Mouse (Mus musculus): ENCODE measurements around the gene Sertad3. TPM values are rescaled to one million over a fixed set of nuclear protein-coding genes. Genes with fewer than 3 reads are reported as not detected.

Gene Sertad3
- polyA plus RNA-seq, 1 experiment from 2014 or later = 29.4 TPM

DNA sequence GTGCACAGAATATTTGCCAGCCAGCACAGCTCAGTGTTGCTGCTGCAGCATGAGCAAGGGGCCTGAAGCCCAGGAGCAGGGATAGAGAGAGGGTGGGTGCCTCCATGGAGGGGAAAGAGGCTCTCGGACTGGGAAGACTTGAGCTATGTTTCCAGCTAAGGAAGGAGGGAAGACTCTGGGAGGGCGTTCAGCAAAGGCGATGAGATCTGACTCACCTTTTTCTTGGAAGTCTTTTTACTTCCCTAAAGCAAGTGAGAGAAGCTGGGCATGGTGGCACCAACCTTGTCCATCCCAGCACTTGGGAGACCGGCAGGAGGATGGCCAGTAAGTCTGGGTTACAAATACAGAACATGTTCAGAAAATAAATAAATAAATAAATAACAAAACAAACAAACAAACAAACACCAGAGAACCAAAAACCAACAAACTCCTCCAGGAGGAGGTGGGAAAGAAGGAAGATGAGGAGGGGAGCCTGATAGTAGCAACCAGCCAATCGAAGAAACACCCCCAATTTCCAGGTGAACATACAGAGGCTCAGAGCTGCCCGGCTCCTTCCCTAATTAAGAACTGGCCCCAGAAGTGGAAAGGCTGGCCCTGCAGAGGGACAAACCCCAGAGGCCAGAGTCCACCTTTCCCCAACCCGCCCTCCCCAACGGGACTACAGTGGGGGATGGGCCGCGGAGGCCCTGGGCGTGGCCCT lies 7.5 kb downstream of the Sertad3 start:
- no peak for ATAC-seq (ENCODE audit: insufficient number of reproducible peaks, insufficient read depth, low FRiP score, low TSS enrichment, low read depth)
- peak overlapping the region; percentile 37 for H3K4me3 ChIP-seq (replicated peaks)
- no peaks in the 10 kb centered on the region for H3K9me3 ChIP-seq
- H3K4me1 ChIP-seq (replicated peaks) = peaks cover 27% of the 10 kb centered on the region
- WGBS = 15% methylated on average over 11 of the region's 11 CpGs
- peak overlapping the region; percentile 62 for H3K4me2 ChIP-seq
- peaks cover 26% of the 10 kb centered on the region for H3K36me3 ChIP-seq
- peak overlapping the region; percentile 46 for H3K9ac ChIP-seq (replicated peaks)
- peak overlapping the region; percentile 87 for H3K27ac ChIP-seq
- H3K27me3 ChIP-seq = no peaks in the 10 kb centered on the region

DNA sequence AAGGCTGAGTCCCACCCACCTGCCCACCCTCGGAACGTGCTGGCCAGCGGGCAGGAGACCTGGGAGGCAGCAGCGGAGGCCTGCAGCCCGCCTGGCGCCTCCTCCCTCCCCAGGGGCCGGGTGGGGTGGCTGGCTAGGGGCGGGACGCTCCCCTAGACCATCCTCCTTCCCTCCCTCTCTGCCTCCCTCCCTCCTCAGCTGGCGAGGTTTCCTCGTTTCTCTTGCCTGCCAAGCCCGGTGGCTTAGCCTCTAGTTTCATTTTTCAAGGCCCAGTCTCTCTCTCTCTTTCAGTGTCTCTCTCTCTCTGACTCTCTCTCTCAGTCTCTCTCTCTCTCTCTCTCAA lies 8.0 kb downstream of the Sertad3 start:
- H3K4me2 ChIP-seq = peak overlapping the region; percentile 62
- H3K27ac ChIP-seq = peak overlapping the region; percentile 87
- H3K9me3 ChIP-seq = no peaks in the 10 kb centered on the region
- H3K9ac ChIP-seq (replicated peaks) = peak overlapping the region; percentile 46
- WGBS = 0% methylated on average over 10 of the region's 12 CpGs
- H3K4me3 ChIP-seq (replicated peaks) = peak overlapping the region; percentile 37
- H3K4me1 ChIP-seq (replicated peaks) = peaks cover 27% of the 10 kb centered on the region
- H3K36me3 ChIP-seq = peaks cover 21% of the 10 kb centered on the region
- no peaks in the 10 kb centered on the region for H3K27me3 ChIP-seq
- peak; percentile 86 for ATAC-seq (ENCODE audit: insufficient number of reproducible peaks, insufficient read depth, low FRiP score, low TSS enrichment, low read depth)

DNA sequence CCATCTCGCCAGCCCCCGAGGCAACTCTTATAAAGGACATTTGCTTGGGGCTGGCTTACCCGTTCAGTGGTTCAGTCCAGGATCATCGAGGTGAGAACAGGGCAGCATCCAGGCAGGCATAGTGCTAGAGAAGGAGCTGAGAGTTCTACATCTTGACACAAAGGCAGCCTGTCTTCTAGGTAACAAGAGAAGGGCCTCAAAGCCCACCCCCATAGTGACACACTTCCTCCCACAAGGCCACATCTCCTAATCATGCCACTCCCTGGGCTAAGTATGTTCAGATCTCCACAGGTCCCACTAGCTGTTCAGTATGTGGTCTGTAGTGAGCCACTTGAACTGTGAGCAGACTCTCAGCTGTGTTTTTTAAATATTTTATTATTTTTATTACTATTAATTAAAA lies 10.3 kb downstream of the Sertad3 start:
- WGBS = 88% methylated on average over 4 of the region's 4 CpGs
- no peak overlapping the region for H3K4me2 ChIP-seq
- no peaks in the 10 kb centered on the region for H3K36me3 ChIP-seq
- H3K27ac ChIP-seq = no peak overlapping the region
- no peaks in the 10 kb centered on the region for H3K9me3 ChIP-seq
- no peak overlapping the region for H3K9ac ChIP-seq (replicated peaks)
- peaks cover 37% of the 10 kb centered on the region for H3K4me1 ChIP-seq (replicated peaks)
- H3K27me3 ChIP-seq = no peaks in the 10 kb centered on the region
- H3K4me3 ChIP-seq (replicated peaks) = no peak overlapping the region
- no peak for ATAC-seq (ENCODE audit: insufficient number of reproducible peaks, insufficient read depth, low FRiP score, low TSS enrichment, low read depth)

DNA sequence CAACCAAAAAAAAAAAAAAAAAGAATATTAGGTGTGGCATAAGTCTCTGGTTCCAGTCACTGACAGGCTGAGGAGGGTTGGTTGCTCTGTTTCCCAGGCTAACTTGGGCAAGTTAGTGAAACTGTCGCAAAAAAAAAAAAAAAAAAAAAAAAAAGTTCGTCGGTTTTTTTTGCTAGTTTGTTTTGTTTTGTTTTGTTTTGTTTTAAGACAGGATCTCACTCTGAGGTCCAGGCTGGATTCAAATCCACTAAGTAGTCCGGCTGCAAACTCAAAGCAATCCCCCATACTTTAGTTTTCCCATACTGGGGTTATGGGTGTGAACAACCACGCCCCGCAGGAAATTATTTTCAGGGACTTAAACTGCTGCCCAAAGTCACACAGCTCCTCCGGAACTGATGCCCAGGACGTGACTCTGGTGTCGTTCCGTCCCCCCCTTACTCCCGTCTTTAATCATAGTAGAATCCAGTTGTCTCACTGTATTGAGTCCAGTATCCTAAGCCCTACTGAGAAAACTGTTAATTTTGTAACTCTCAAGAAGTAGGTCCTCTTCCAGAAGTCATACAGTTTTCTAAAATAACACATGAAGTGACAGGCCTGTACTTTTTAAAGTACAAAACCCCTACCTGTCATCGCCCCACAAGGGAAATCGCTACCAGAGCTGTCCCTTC lies 12.7 kb downstream of the Sertad3 start:
- Histone ChIP-seq H3K36me3 (peaks cover 10% of the 10 kb centered on the region), H3K4me1 (replicated peaks) (peaks cover 53% of the 10 kb centered on the region), H3K27me3 (no peaks in the 10 kb centered on the region), H3K4me2 (peak overlapping the region; percentile 74), H3K27ac (peak overlapping the region; percentile 98), H3K9ac (replicated peaks) (peak overlapping the region; percentile 44; the same call in 1 of the 2 replicates), H3K4me3 (replicated peaks) (peak overlapping the region; percentile 76), H3K9me3 (no peaks in the 10 kb centered on the region)
- ATAC-seq (ENCODE audit: insufficient number of reproducible peaks, insufficient read depth, low FRiP score, low TSS enrichment, low read depth) = peak; percentile 0; the same call in 1 of the 2 replicates
- 5% methylated on average over 13 of the region's 13 CpGs for WGBS

DNA sequence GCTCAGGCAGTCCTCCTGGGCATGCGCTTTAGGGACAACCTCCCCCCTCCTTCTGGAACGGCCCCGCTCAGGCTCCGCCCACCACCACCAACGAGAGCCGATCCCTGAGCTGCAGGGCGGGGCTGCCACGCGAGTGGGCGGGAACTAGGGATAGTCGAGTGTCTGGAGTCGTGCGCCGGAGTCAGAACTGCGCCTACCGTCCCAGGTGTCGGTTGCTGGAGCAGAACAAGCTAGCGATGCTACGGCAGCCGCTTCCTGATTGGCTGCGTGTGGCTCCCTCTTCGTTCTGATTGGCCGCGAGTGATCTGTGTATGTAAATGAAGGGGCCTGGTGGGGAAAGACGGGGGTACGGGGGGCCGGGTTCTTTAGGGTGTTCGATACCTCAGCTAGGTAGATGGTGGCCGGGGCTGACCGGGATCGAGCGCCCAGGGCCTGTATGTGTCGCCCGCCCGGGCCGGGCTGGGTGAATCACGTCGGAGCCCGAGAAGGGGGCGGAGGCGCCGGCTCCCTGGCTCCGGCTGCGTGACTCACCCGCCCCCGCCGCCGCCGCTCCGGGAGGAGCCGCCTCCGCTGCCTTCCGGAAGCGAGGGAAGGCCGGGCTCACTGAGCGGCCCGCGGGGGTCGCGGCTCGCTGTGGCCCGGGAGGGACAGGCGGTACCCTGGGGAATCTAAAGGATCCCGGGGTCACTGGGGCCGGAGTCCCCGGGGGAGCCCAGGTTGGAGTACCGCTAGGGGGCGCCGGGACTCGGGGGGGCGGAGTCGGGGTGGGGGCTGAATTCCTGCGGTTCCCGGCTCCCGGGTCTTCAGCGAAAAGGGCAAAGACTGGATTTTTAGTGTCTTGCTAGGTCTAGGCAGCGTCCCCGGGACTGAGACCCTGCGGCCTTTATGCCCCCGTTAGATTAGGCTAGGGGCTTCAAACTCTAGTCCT lies 13.5 kb downstream of the Sertad3 start, which contains the start of gene Sertad1:
Sertad1 (plus strand) TSS at position 141 of the 928 bp plus-strand sequence.
- ATAC-seq (ENCODE audit: insufficient number of reproducible peaks, insufficient read depth, low FRiP score, low TSS enrichment, low read depth) = peak; percentile 95
- under 1% methylated on average over 77 of the region's 80 CpGs for WGBS
- H3K36me3 ChIP-seq = peaks cover 10% of the 10 kb centered on the region
- H3K4me1 ChIP-seq (replicated peaks) = peaks cover 51% of the 10 kb centered on the region
- H3K9ac ChIP-seq (replicated peaks) = peak within 1 kb of the TSS; percentile 90
- peak within 1 kb of the TSS; percentile 76 for H3K4me3 ChIP-seq (replicated peaks)
- H3K27me3 ChIP-seq = no peaks in the 10 kb centered on the region
- peak within 1 kb of the TSS; percentile 74 for H3K4me2 ChIP-seq
- peak within 1 kb of the TSS; percentile 98 for H3K27ac ChIP-seq
- H3K9me3 ChIP-seq = no peaks in the 10 kb centered on the region

DNA sequence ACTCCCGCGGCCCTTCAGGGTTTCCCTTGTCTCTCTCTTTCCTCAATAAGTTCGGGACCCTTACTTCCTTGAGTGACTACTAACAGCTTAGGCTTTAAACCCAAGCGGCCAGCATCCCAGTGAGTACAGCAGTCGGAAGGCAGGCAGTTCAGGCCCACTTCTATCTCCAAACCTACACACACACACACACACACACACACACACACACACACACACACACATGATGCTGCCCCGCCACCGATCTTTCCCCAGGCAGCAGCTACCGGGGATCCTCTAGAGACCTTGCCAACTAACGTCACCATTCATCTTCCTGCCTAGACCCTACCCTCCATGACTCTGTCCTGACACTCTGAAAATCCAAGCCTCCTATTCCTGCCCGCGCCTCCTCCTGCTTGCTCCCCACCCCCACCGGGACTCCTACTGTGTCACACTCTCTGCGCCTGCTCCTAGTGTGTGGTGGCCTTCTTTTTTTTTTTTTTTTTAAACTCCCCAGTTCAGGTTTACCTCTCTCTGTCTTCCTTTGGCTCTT lies 14.2 kb downstream of the Sertad3 start:
- no peak; the same call in 1 of the 2 replicates for ATAC-seq (ENCODE audit: insufficient number of reproducible peaks, insufficient read depth, low FRiP score, low TSS enrichment, low read depth)
- H3K27ac ChIP-seq = peak overlapping the region; percentile 98

DNA sequence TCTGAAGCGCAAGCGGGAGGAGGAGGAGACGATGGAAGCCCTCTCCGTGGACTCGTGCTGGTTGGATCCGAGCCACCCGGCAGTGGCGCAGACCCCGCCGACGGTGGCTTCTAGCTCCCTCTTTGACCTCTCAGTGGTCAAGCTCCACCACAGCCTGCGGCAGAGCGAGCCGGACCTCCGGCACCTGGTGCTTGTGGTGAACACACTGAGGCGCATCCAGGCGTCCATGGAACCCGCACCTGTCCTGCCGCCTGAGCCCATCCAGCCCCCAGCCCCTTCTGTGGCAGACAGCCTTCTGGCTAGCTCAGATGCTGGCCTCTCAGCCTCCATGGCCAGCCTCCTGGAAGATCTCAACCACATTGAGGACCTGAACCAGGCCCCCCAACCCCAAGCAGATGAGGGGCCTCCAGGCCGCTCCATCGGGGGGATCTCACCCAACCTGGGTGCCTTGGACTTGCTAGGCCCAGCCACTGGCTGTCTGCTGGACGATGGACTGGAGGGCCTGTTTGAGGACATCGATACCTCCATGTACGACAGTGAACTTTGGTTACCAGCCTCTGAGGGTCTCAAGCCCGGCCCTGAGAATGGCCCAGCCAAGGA lies 15.8 kb downstream of the Sertad3 start:
- Histone ChIP-seq H3K27me3 (no peaks in the 10 kb centered on the region), H3K9me3 (no peaks in the 10 kb centered on the region), H3K4me3 (replicated peaks) (no peak overlapping the region), H3K27ac (0 out of 2 replicates have a peak overlapping the region, but pooled peaks have one; percentile 88), H3K9ac (replicated peaks) (no peak overlapping the region), H3K4me2 (no peak overlapping the region), H3K4me1 (replicated peaks) (peaks cover 46% of the 10 kb centered on the region), H3K36me3 (peaks cover 10% of the 10 kb centered on the region)
- WGBS = 93% methylated on average over 24 of the region's 25 CpGs
- ATAC-seq (ENCODE audit: insufficient number of reproducible peaks, insufficient read depth, low FRiP score, low TSS enrichment, low read depth) = no peak

More for the DNA sequence above, 14.2 kb downstream of the Sertad3 start:
- H3K9me3 ChIP-seq = no peaks in the 10 kb centered on the region
- peaks cover 10% of the 10 kb centered on the region for H3K36me3 ChIP-seq
- peaks cover 46% of the 10 kb centered on the region for H3K4me1 ChIP-seq (replicated peaks)
- no peaks in the 10 kb centered on the region for H3K27me3 ChIP-seq
- H3K4me2 ChIP-seq = peak overlapping the region; percentile 74
- peak overlapping the region; percentile 90 for H3K9ac ChIP-seq (replicated peaks)
- 2% methylated on average over 13 of the region's 13 CpGs for WGBS
- peak overlapping the region; percentile 76 for H3K4me3 ChIP-seq (replicated peaks)

DNA sequence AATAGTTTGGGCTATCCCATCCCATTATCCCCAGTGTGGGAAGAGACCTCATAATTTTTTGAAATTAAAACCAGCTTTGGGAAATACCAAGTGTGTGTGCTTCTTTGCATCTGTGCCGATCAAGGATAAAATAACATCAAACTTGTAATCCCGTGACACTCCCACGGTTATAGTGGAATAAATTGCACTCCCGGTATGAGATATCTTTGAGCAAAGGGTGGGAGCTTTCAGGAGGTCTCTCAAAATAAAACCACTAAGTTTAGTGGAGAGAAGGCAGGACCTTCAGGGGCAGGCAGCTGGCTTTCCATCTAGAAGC lies 16.6 kb downstream of the Sertad3 start:
- Histone ChIP-seq H3K36me3 (peaks cover 10% of the 10 kb centered on the region), H3K4me1 (replicated peaks) (peaks cover 46% of the 10 kb centered on the region), H3K4me3 (replicated peaks) (peak overlapping the region; percentile 43), H3K9ac (replicated peaks) (peak overlapping the region; percentile 58), H3K9me3 (no peaks in the 10 kb centered on the region), H3K4me2 (peak overlapping the region; percentile 69), H3K27ac (peak overlapping the region; percentile 88), H3K27me3 (no peaks in the 10 kb centered on the region)
- WGBS = 35% methylated on average over 4 of the region's 4 CpGs
- ATAC-seq (ENCODE audit: insufficient number of reproducible peaks, insufficient read depth, low FRiP score, low TSS enrichment, low read depth) = no peak

DNA sequence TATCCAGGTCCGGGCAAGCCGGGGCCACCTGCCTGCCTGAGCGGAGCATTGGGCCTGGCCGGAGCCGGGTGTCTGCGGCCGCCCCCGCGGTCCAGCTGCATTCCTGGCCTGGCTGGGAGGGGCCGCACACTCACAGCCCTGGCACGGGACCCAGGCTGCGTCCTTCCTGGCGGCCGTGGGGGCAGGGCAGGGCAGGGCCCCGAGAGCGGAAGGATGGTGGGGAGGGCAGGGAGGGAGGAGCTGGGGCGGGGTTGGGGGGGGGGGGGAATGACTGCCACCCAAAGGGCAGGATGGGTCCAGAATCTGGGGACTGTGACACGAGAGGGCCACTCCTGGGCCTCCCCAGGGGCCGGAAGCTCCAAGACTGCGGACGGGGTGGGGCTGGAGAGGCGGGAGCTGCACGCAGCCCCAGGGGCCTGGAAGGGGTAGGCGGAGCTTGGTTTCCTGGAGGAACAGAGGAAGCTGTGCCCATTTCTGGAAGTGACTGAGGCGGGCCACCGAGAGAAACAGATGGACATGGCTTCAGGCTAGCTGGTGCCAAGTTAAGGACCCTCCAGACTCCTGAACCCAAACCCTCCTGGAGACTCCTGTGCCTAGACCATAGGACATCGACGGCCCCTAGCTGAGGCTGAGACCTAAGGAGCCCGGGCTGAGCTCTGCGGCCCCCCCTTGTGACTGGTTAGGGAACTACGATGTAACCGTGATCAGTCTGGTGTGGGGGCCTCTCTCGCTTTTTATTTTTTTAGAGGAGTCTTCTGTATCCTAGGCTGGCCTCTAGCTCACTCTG lies 17.2 kb downstream of the Sertad3 start:
- ATAC-seq (ENCODE audit: insufficient number of reproducible peaks, insufficient read depth, low FRiP score, low TSS enrichment, low read depth) = peak; percentile 43
- under 1% methylated on average over 28 of the region's 33 CpGs for WGBS
- Histone ChIP-seq H3K27ac (peak overlapping the region; percentile 88), H3K4me1 (replicated peaks) (peaks cover 42% of the 10 kb centered on the region), H3K4me2 (peak overlapping the region; percentile 69), H3K36me3 (peaks cover 10% of the 10 kb centered on the region), H3K4me3 (replicated peaks) (peak overlapping the region; percentile 43), H3K27me3 (no peaks in the 10 kb centered on the region), H3K9ac (replicated peaks) (peak overlapping the region; percentile 58), H3K9me3 (no peaks in the 10 kb centered on the region)

DNA sequence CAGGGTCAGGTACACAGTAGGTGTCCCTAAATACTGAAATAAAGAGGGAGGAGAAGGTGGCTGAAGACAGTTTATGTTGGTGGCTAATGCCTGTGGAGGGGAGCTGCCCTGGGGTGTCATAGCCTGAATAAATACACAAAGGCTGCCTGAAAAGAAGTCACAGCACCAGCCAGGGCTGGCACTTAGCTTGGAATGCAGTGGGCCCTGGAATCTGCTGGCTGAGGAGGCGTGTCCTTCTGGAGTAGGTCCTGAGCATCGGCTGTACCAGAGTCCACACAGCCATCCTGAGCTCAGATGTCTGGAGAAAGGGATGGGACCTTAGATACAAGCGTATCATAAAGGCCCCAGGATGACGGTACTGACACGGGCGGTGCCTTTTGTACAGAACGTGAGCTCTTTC lies 18.3 kb downstream of the Sertad3 start:
- Histone ChIP-seq H3K27ac (0 out of 2 replicates have a peak overlapping the region, but pooled peaks have one; percentile 53), H3K4me1 (replicated peaks) (peaks cover 42% of the 10 kb centered on the region), H3K9me3 (no peaks in the 10 kb centered on the region), H3K9ac (replicated peaks) (no peak overlapping the region), H3K4me2 (no peak overlapping the region), H3K36me3 (peaks cover 10% of the 10 kb centered on the region), H3K4me3 (replicated peaks) (no peak overlapping the region), H3K27me3 (no peaks in the 10 kb centered on the region)
- WGBS = 74% methylated on average over 7 of the region's 7 CpGs
- no peak for ATAC-seq (ENCODE audit: insufficient number of reproducible peaks, insufficient read depth, low FRiP score, low TSS enrichment, low read depth)

Measured in limb, embryonic 12.5 days (tissue).